Mouse (Mus musculus): Measurements from ENCODE around the gene Akp3. TPM values are rescaled to one million over a fixed set of nuclear protein-coding genes. Genes with fewer than 3 reads are reported as not detected.

The Akp3 gene
- polyA plus RNA-seq, 1 experiment = not detected

DNA sequence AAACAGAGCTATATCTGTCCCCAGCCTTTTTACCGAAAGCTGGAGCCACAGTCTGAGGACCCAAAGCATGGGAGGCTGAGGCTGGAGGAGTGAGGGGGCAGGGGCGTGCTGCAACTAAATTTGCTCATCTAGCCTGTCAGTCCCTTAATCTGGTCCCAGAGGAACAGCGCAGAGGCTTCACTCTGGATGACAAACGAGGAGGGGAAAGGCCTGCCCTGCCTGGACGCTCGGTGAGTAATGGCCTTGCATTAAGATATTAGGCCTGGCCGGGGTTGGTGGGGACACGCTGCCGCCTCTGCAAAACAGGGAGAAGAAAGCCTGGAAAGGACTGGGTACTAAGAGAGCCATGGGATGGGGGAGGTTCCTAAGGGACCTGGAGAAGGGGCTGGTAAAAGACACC, 47.5 kb downstream of the Akp3 start:
- no peak overlapping the region for H3K4me3 ChIP-seq (ENCODE audit: insufficient read depth, low read depth, low read length)
- no peak overlapping the region for H3K27ac ChIP-seq (replicated peaks; ENCODE audit: low read depth, low read length)
- no peaks in the 10 kb centered on the region for H3K4me1 ChIP-seq (ENCODE audit: control insufficient read depth, insufficient read depth, insufficient read length, low read length)

DNA sequence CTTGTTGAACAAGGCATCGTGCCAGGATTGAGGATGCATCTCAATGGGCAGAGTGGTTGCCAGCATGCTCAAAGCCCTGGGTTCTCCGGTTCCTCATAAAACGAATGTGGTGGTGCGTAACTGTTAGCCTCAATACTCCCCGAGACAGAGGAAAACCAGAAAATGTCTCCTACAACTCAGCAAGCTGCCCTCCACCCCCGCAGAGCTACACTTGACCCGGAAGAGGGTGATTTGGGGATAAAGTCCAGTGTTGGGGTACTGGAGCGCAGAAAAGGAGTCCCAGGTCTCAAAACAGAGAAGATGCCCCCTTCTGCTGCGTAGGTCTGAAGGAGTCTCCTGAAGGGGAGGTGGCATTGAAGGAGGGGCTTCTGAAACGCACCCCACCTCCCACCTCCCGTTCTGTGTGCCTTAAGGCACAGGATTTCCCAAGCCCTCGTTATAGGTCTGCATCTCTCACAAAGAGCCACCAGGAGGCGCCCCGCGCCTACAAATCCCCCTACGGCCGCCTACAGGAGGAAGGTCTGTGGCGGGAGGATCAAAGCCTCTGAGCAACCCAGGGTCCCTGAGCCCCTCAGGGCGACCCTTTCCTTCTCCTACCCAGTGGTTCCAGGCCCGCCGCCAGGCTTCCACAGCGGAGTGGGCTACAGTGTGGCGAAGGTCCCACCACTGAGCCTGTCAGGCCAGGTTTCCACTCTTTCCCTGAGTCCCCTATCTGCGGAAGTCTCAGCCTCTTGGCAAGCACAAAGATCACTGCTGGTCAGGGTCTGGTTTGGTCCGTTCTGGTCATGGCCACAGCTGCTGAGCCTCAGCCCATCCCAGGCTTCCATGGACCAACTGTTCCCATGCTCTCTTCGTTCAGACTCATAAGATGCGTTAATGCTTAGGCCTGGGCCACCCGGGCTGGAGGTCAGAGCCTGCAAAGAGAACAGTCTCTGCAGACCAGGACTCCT, 49.5 kb downstream of the Akp3 start:
- Histone ChIP-seq H3K4me1 (ENCODE audit: control insufficient read depth, insufficient read depth, insufficient read length, low read length) (no peaks in the 10 kb centered on the region), H3K4me3 (ENCODE audit: insufficient read depth, low read depth, low read length) (no peak overlapping the region), H3K27ac (replicated peaks; ENCODE audit: low read depth, low read length) (no peak overlapping the region)

DNA sequence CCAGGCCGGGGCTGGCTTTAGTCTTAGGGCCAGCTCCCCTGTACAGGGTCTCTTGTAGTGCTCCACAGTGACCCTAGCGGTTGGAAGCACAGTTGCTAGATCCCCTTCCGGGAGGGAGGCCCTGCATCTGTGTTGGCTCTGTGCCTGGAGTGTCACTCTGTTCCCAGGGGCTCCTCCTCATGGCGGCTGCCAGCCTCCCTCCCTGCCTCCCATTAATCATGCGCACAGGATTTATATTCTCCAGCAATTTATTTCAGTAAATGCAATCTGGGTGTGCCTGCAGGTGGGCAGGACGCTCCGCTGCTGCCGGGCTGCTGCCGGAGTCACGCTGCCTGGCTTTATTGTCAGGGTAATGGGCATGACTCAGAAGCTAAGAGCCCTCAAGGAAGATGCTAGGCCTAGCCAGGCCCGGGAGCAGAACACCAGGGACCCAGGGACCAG, 51.1 kb downstream of the Akp3 start:
- H3K27ac ChIP-seq (replicated peaks; ENCODE audit: low read depth, low read length) = no peak overlapping the region
- no peaks in the 10 kb centered on the region for H3K4me1 ChIP-seq (ENCODE audit: control insufficient read depth, insufficient read depth, insufficient read length, low read length)

More for the DNA sequence above, 51.1 kb downstream of the Akp3 start:
- no peak overlapping the region for H3K4me3 ChIP-seq (ENCODE audit: insufficient read depth, low read depth, low read length)

Other genes starting within 250 kb of the Akp3 start
- not detected in 2 replicates for gene Alppl2, start 35.0 kb upstream of the Akp3 start, polyA plus RNA-seq (2012; ENCODE audit: insufficient read depth, insufficient read length, missing spikeins)
- gene Alpi, start 23.4 kb upstream of the Akp3 start, polyA plus RNA-seq (2012; ENCODE audit: insufficient read depth, insufficient read length, missing spikeins) = not detected in 2 replicates
- gene Ecel1, start 31.5 kb downstream of the Akp3 start, polyA plus RNA-seq (2012; ENCODE audit: insufficient read depth, insufficient read length, missing spikeins) = not detected in 2 replicates
- gene Prss56, start 58.3 kb downstream of the Akp3 start, polyA plus RNA-seq (2012; ENCODE audit: insufficient read depth, insufficient read length, missing spikeins) = not detected in 2 replicates
- gene Chrnd, start 65.6 kb downstream of the Akp3 start, polyA plus RNA-seq (2012; ENCODE audit: insufficient read depth, insufficient read length, missing spikeins) = not detected in 2 replicates
- not detected in 2 replicates for gene Chrng, start 79.7 kb downstream of the Akp3 start, polyA plus RNA-seq (2012; ENCODE audit: insufficient read depth, insufficient read length, missing spikeins)
- gene Eif4e2, start 88.9 kb downstream of the Akp3 start, polyA plus RNA-seq (2012; ENCODE audit: insufficient read depth, insufficient read length, missing spikeins) = 77.7 and 83.0 TPM in 2 replicates
- gene Efhd1, start 139.4 kb downstream of the Akp3 start, polyA plus RNA-seq (2012; ENCODE audit: insufficient read depth, insufficient read length, missing spikeins) = 3.3 and 10.2 TPM in 2 replicates
- 25.6 and 32.1 TPM in 2 replicates for gene Gigyf2, start 202.0 kb downstream of the Akp3 start, polyA plus RNA-seq (2012; ENCODE audit: insufficient read depth, insufficient read length, missing spikeins)

Measured in brown adipose tissue, adult 24 weeks (tissue).